Comparison of ENCODE assay signal across 19 mouse cellular contexts in the genomic region with DNA sequence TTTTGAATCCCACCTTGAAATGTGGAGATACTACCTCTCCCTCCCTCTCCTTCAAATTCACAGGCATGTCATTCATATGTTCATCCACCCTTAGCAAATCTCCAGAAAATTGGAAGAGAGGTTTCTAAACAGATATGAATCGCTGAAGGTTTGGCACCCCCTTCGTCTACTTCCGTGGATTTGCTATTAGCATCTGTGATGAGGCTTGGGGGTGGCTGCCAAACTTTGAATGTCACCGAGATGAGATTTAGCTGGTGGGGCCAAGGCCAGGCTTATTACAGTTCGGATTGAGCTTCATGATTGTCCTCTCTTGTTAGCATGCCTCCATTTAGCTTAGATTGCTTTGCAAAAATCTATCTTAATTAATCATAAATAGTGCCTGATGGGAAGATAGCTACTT.
"Had no signal": no experiment of that assay in that cellular context is flagged by ENCODE, and none has a peak within 500 bp of the region (broad histone marks: within the 10 kb centered on the region; RNA-seq: fewer than 3 reads in every experiment).

No protein-coding gene starts in this region.

- H3K27me3 ChIP-seq: kidney, embryonic 15.5 days; limb, embryonic 12.5 days; limb, embryonic 15.5 days; midbrain, embryonic 12.5 days; midbrain, embryonic 15.5 days; neural tube, embryonic 12.5 days; neural tube, embryonic 15.5 days had no signal

- ATAC-seq: liver, postnatal 0 days; lung, postnatal 0 days; midbrain, embryonic 15.5 days had no signal

- H3K4me3 ChIP-seq: kidney, embryonic 15.5 days; limb, embryonic 12.5 days; limb, embryonic 15.5 days; midbrain, embryonic 12.5 days; midbrain, embryonic 15.5 days; neural tube, embryonic 12.5 days; neural tube, embryonic 15.5 days had no signal

- H3K4me2 ChIP-seq: kidney, embryonic 15.5 days; limb, embryonic 12.5 days; limb, embryonic 15.5 days; liver, embryonic 11.5 days; lung, embryonic 14.5 days; midbrain, embryonic 12.5 days; midbrain, embryonic 15.5 days; neural tube, embryonic 12.5 days; neural tube, embryonic 15.5 days had no signal

- H3K36me3 ChIP-seq: kidney, embryonic 15.5 days; limb, embryonic 12.5 days; limb, embryonic 15.5 days; midbrain, embryonic 12.5 days; midbrain, embryonic 15.5 days; neural tube, embryonic 12.5 days; neural tube, embryonic 15.5 days had no signal

- H3K9me3 ChIP-seq: kidney, embryonic 15.5 days; limb, embryonic 12.5 days; limb, embryonic 15.5 days; midbrain, embryonic 12.5 days; midbrain, embryonic 15.5 days; neural tube, embryonic 12.5 days; neural tube, embryonic 15.5 days had no signal

- H3K9ac ChIP-seq: kidney, embryonic 15.5 days; limb, embryonic 12.5 days; limb, embryonic 15.5 days; liver, embryonic 14.5 days; liver, postnatal 0 days; lung, embryonic 14.5 days; midbrain, embryonic 12.5 days; midbrain, embryonic 15.5 days; neural tube, embryonic 12.5 days; neural tube, embryonic 15.5 days had no signal

- H3K4me1 ChIP-seq: kidney, embryonic 15.5 days; limb, embryonic 12.5 days; limb, embryonic 15.5 days; midbrain, embryonic 12.5 days; midbrain, embryonic 15.5 days; neural tube, embryonic 12.5 days; neural tube, embryonic 15.5 days had no signal

- DNase-seq: kidney, postnatal 10 days; kidney, postnatal 36 days; liver, postnatal 0 days; lung, embryonic 14.5 days; right cerebral cortex, adult 18-20 months; right cerebral cortex, postnatal 14 days; thymus, adult 18-20 months; thymus, postnatal 36 days had no signal

- H3K27ac ChIP-seq: kidney, embryonic 15.5 days; limb, embryonic 12.5 days; limb, embryonic 15.5 days; liver, embryonic 14.5 days; macrophage; midbrain, embryonic 12.5 days; midbrain, embryonic 15.5 days; neural tube, embryonic 12.5 days; neural tube, embryonic 15.5 days had no signal
